Mouse (Mus musculus) cerebellum, adult (tissue): ENCODE measurements around the gene Nt5c2.
A peak's percentile ranks its signal among the peaks of the same experiment; 100 is the strongest.

Experiments
- ATAC-seq: cut with Nextera tagmentation; 2 replicates; pipeline ENCODE4 v1.9.2; 2017; ENCODE audit warnings: mild to moderate bottlenecking, moderate library complexity, mixed read lengths; ENCODE audit not compliant: insufficient number of reproducible peaks, low FRiP score, low TSS enrichment

Gene Nt5c2

DNA sequence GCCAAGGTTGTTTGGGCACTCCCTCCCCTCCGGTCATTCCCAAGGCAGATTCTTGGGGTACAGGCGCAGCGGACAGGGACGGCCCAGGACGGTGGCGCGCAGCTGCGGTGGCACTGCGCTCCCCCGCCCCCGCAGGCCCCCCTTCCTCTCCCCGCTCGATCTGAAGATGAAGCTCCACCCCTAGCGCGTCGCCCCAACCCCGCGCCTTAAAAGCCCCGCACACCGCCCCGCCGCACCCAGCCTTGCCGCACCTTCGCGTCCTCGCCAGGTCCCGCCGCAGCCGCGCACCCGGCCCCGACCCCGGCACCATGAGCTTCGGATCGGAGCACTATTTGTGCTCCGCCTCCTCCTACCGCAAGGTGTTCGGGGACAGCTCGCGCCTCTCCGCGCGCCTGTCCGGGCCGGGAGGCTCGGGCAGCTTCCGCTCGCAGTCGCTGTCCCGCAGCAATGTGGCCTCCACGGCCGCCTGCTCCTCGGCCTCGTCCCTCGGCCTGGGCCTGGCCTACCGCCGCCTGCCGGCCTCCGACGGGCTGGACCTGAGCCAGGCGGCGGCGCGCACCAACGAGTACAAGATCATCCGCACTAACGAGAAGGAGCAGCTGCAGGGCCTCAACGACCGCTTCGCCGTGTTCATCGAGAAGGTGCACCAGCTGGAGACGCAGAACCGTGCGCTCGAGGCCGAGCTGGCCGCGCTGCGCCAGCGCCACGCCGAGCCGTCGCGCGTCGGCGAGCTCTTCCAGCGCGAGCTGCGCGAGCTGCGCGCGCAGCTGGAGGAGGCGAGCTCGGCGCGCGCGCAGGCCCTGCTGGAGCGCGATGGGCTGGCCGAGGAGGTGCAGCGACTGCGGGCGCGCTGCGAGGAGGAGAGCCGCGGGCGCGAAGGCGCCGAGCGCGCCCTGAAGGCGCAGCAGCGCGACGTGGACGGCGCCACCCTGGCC is at the start of gene Nt5c2, which contains the start of gene Ina:
Gene Nt5c2 (minus strand): TSS at position 707 of the 935 bp plus-strand sequence.
Gene Ina (plus strand): TSS at position 252 of the 935 bp plus-strand sequence.
- ATAC-seq = peak; percentile 59

GRCm38 (mm10) chr19:47057684-47058083 is 42.7 kb upstream of the Nt5c2 start:
- ATAC-seq = no peak

- no peak for ATAC-seq
Observed at GRCm38 (mm10) chr19:47053471-47053870, 38.5 kb upstream of the Nt5c2 start.

- no peak for ATAC-seq
Observed at GRCm38 (mm10) chr19:47052927-47053326, 38.0 kb upstream of the Nt5c2 start.

DNA sequence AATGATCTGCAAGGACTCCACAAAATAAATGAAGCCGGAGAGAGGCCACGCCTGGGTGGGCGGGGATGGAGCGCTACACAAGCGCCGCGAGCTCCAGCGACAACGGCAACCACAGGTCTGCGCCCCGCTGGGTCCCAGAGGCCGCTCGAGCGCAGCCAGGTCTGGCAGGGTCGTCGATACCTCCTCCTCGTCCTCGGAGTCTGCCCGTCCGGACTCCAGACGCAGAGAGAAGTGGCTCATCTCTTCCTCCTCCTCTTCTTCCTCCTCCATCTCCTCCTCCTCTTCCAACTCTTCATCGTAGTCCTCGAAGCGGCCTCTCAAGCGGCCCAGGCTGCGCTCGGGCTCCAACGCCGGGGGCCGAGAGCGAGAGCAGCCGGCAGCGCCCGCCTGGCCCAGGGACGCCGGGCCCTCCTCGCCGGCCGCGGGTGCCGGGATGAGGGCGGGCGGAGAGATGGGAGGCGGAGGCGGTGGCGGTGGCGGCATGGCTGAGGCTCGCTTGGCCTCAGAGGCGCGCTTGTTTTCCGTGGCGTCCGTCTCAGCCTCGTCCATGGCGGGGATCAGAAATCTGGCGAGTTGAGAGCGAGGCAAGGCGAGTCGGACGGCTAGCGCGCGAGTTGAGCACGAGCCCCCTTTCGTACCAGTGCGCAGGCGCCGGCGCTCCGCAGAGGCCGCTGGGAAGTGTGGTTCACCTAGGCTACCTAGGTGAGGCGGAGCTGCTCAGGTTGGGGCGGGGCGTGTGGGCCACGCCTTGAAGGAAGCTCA is 35.5 kb upstream of the Nt5c2 start, which contains the start of gene Pcgf6:
Gene Pcgf6 (minus strand): TSS at position 636 of the 762 bp plus-strand sequence.
- peak; percentile 97 for ATAC-seq

- no peak for ATAC-seq
Observed at GRCm38 (mm10) chr19:47049840-47050239, 34.9 kb upstream of the Nt5c2 start.

DNA sequence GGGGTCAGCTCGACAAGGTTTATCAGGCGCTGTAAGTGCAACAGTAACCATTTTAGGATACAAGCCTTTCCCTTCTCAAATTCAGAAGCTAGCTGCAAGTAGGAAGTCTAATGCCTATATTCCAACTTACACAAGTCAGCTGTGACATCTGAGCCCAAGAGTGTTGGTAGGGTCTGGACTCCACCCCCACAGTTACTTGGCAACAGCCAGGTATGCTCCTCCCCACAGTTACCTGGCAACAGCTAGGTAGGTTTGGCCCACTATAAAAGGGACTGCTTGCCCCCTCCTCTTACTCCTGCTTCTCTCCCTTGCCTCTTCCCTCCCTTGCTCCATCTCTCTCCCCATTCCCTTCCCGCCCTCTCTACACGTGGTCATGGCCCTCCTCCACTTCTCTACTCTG is 34.1 kb upstream of the Nt5c2 start:
- ATAC-seq = no peak

GRCm38 (mm10) chr19:47047236-47047833 is 32.4 kb upstream of the Nt5c2 start:
- ATAC-seq = no peak

DNA sequence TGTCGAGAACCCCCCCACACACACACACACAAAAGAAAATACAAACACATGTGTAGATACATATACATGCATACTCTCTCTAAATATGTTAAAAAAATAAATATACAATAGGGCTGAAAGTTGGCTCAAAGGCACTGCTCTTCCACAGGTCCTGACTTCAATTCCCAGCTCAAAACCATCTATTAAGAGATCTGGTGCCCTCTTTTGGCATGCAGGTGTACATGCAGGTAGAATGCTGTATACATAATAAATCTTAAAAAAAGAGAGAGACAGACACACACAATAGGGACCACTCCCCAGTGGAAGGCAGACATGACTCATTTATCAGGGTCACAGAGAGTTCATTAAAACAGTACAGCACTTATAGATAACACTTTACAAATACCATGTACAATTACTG is 31.4 kb upstream of the Nt5c2 start:
- ATAC-seq = no peak

DNA sequence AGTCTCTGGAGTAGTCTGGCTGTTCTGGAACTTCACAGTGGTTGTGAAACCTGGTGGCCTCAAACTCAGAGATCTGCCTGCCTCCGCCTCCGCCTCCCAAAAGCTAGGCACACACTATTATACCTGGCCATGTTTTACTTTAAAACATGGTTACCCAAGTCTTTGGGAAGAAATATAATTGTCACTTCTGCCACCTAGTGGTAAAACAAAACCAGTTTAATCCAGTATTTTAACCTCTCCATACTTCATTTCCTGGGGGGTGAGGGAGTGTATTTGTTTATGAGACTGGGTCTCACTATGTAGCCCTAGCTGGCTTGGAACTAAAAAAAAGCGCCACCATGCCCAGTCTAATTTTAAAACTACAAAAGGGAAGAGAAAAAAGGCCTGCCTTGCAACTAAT is 28.7 kb upstream of the Nt5c2 start:
- no peak; the same call in 1 of the 2 replicates for ATAC-seq

- no peak for ATAC-seq
Observed at GRCm38 (mm10) chr19:47040720-47041473, 25.9 kb upstream of the Nt5c2 start.

DNA sequence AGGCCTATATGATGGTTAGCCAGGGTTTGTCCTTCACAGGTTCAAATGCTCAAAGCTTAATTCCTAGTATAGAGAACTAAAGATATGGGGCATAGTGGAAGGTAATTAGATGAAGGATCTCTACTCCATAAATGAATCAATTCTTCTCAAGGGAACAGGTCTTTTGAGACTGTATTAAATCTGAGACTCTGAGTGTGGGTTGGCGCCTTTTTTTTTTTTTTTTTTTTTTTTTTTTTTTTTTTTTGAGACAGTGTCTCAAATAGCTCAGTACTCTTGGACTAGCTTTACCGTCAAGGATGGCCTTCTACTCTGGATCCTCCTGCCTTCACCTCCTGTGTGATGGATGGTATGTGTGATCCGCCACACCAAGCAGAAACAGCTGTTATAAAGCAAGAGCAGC is 21.6 kb upstream of the Nt5c2 start:
- no peak for ATAC-seq

GRCm38 (mm10) chr19:47034916-47035315 is 20.0 kb upstream of the Nt5c2 start:
- no peak for ATAC-seq

- no peak for ATAC-seq
Observed at GRCm38 (mm10) chr19:47031770-47032169, 16.8 kb upstream of the Nt5c2 start.

DNA sequence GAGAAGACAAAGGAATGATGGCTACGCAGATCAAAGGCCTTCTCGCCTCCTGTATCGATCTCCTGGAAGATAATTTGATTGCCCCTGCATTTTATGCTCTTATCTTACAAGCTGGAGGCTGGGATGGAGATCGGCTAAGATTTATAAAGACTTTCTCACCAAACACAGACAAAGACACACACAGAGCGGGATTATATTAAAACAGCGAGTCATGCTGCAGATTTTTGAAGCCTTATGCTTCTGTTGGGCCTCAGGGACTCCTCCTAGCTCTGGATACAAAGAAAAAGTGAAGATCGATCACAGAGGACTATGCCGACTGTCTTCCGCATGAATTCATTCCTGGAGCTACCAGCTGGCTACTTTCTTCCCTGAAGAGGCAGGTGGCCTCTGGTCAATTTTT is 14.8 kb upstream of the Nt5c2 start:
- ATAC-seq = no peak

DNA sequence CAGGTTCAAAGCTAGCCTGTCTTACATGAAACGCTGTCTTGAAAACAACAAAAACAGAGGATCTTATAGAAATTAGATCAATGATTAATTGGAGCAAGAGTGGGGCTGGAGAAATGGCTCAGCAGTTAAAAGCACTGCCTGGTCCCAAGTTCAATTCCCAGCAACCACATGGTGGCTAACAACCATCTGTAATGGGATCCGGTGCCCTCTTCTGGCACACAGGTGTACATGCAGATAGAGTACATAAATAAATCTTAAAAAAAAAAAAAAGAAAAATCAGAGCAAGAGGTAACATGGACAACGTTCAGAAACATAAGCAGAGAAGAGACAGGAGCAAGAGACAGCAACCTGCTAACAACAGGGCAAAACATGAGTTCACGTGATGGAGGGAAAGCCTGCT is 11.6 kb upstream of the Nt5c2 start:
- no peak for ATAC-seq

- no peak for ATAC-seq
Observed at GRCm38 (mm10) chr19:47024954-47025353, 10.0 kb upstream of the Nt5c2 start.

GRCm38 (mm10) chr19:47023546-47023945 is 8.6 kb upstream of the Nt5c2 start:
- ATAC-seq = no peak

GRCm38 (mm10) chr19:47022709-47023108 is 7.8 kb upstream of the Nt5c2 start:
- no peak for ATAC-seq

GRCm38 (mm10) chr19:47019326-47019725 is 4.4 kb upstream of the Nt5c2 start:
- ATAC-seq = no peak
